Mouse (Mus musculus): ENCODE data around the gene 4933415F23Rik.
"Not testable (repeated sequence)": the region's sequence is repeated elsewhere in the genome, so short reads cannot be mapped to it uniquely, and the experiment has no call there.

4933415F23Rik gene

DNA sequence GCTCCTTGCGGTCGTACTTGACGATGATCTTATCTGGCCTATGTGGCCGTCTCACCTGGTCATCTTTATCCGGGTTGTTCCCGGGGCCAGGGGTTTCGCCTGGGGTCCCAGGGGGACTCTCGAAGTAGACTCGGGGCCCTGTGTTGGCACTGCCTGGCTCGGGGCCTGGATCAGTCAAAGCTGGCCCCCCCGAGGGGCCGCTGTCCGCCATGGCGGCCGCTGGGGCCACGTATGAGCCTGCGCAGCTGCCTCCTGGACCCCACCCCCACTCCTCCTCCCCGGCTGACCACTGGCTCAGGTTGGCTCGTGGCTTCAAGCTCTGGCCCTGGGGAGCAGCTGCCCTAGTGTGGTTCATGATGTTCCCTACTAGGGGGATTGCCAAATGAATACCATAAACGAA is at the start of gene 4933415F23Rik:
4933415F23Rik (minus strand) TSS at position 233 of the 400 bp plus-strand sequence.
- DNase-seq (ENCODE audit: extremely low read depth, low read depth, low spot score), result no peak

DNA sequence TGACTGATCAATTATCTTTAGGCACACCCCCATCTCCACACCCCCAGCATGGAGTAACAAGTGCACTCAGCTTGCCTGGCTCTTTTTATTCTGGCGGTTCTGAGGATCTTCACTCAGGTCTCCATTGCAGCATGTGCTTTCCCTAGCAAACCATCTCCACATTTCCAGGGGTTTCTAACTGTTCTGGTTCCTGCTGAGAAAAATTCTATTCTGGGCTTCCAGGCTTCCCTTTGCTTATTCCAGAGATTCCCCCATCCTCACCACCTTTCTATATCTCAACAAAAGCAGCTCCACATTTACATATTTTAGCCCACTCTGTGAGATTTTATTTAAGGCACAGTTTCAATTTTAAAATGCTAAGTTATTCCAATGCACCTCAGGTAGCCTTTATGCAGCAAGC is 49.7 kb upstream of the 4933415F23Rik start:
- DNase-seq (ENCODE audit: extremely low read depth, low read depth, low spot score), result no peak

DNA sequence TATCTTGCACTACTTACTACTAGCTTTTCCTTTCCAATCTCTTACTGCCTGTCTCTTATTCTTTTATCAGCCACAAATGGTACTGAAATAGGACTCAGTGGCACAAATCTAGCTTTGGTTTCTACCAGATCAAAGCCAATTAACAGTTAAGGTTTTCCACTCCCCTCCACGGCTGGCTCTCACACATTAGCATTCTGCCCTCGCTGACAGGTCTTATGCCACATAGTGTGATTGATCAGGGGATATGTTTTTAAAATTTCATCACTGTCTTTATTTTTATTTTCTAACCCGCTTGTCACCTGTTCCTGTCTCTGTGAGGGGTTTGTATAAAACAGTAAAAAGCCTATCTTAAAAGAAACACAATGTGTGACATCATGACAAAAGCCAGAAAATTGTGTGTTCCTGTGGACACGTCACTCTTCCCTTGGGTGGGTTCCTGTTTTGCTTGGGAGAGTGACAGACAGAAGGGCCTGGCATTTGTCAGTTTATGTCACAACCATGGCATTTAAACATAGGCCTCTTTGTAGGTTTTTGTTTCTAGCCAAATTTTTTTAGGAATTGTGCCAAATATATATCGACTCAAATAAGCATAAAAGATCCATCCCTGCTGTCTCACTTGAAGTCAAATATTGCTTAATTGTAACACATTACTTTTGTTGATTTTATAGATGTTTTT is 44.3 kb upstream of the 4933415F23Rik start:
- no peak for DNase-seq (ENCODE audit: extremely low read depth, low read depth, low spot score)

DNA sequence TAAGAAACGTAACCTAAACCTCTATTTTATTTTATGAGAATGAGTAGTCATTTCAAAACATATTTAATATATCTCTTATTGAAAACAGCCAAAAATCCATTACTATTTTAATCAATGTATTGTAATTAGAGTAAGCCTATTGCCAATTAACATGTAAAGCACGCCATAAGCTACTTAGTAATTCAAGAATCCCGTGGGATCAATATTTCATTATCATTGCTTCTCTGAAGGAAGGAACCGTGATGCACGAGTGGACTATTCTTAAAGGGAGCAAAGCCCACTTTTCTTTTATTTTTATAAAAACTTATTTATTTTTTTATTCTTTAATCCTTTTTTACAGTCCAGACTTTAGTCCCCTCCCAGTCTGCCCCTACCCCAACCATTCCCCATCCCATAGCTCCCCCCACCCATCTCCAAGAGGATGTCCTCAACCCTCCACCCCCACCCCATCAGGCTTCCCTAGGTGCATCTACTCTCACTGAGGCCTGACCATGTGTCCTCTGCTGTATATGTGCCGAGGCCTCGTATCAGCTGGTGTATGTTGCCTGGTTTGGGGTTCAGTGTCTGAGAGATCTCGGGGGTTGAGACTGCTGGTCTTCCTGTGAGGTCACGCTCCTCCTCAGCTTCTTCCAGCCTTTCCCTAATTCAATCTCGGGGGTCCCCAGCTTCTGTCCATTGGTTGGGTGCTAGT is 39.2 kb upstream of the 4933415F23Rik start:
- DNase-seq (ENCODE audit: extremely low read depth, low read depth, low spot score), result no peak

DNA sequence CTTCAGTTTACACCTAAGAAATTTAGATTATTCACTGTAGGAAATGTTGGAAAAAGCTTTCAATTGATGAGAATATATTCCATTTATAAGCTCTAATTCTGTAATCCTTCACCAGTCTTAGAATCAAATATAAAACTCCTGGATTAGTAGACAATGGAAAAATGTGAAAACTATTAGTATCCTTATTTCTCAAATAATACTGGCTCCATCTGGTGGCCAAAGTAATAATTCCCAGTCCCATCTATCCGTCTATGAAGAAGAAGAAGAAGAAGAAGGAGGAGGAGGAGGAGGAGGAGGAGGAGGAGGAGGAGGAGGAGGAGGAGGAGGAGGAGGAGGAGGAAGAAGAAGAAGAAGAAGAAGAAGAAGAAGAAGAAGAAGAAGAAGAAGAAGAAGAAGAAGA is 38.5 kb upstream of the 4933415F23Rik start:
- DNase-seq (ENCODE audit: extremely low read depth, low read depth, low spot score), result not testable (repeated sequence)

DNA sequence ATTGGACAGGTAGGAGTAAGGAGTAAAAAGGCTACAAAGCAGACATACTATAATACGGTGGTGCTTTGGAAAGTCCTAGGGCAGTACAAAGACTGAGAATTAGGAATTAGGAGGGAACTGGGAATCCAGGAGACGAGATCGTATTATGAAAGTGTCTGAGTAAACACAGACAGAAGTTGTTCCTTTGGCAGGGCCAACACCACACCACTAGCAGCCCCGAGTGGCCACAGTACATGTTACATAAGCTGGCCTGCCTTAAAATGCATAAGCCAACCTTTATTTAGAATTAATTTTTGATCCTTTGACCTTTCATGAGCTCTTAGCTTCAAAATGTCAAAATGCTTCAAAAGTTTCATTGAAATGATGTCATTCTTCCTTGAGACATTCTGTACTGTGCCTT is 18.8 kb upstream of the 4933415F23Rik start:
- no peak for DNase-seq (ENCODE audit: extremely low read depth, low read depth, low spot score)

DNA sequence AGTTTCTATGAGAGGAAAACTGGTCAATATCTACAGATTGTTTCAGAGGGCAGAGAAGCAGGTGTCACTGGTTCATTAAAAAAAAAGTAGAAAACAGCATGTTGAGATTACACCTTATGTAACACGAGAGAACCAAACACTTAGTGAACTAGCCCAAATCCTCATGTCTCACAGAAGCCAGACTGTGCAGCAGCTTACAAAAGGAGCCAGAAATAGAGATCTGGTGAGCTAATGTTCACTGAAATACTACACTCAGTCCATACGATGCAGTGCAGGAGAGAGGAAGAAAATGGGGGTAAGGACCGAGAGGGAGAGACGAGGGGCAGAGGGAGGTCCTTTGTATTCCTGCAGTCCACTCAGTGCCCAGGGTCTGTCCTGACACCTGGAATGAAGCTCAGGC is 17.4 kb upstream of the 4933415F23Rik start:
- no peak for DNase-seq (ENCODE audit: extremely low read depth, low read depth, low spot score)

DNA sequence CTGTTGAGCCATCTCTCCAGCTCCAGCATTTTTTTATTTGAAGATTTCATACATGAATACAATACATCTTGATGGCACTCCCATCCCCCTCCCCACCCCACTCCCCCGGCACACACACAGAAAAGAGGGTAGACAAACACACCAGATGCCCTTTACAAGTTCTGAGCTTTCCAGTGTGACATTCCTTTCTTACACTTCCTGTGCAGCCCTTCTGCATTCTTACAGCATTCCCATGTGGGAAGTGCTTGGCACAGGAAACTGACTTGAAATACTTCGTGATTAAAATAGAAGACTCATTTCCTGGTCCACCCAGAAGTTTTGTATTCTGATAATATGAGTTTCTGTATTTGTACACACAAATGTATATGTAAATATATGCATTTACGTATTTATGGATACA is 15.4 kb upstream of the 4933415F23Rik start:
- DNase-seq (ENCODE audit: extremely low read depth, low read depth, low spot score), result no peak

DNA sequence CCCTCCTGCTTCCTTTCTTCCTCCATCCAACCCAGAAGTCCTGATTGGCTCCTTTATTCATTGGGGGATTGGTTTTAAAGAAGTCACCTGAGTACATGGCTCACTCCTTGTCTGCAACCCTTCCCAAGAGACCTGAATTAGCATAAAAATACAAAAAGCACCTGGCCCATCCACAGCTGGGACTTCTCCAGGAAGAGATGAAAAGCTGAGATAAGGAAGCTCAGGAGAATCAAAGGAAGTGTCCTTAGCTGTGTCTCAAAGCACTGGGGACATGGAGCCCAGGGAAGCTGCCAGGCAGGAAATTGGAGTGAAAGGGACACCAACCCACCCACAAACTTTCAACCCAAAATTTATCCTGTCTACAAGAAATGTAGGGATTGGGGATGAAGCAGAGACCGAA is 7.1 kb upstream of the 4933415F23Rik start:
- no peak for DNase-seq (ENCODE audit: extremely low read depth, low read depth, low spot score)

DNA sequence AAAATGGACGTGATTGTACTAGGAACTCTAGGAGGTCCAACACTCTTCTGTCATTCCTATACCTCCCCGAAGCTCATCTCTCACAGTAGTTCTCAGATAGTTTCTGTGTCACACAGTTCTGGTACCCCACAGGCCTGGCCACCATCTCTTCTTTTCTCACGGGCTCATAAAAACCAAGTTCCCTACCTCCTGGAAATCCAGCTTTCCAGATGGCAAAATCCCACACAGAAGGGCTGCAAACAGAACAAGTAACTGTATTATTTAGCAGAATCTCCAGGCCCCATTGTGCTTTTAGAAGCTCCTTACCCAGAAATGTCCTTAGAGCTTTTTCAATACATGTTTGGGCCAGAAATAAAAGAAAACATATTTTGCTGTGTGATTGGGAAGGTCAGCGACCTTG is 828 bp upstream of the 4933415F23Rik start:
- DNase-seq (ENCODE audit: extremely low read depth, low read depth, low spot score), result no peak

DNA sequence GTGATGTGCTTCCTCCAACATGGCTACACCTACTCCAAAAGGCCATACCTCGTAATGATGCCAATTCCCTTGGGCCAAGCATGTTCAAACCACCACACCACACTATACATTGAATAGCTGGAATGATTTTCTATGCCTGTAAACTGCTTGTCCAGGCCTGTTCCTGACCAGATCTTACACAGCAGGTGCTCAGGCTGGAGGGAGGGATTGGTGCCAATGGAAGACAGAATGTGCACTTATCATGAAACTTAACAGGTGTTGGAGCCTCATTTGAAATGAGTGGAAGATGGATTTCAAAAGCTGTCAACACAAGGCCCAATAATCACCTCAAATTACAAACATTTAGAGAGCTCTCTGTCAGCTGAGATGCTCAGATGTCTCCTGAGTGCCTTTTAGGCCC is 2.3 kb downstream of the 4933415F23Rik start:
- no peak for DNase-seq (ENCODE audit: extremely low read depth, low read depth, low spot score)

DNA sequence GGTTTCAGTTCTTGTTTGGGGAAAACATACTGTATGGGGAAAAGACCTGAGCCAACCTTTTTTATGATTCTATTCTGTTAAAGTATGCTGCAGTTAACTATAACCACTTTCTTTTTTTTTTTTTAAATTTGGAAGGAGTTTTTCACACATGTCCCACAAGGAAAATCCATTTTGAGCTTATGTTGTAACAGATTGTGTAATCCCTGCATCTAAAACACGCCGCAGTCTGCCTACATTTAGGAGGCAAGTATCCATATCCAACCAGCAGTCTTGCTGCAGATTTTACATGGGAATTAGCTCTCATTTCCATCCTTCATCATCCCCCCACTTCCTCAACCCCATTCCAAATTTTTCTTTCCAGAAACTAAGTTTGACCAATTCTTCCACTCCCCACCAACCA is 3.6 kb downstream of the 4933415F23Rik start:
- no peak for DNase-seq (ENCODE audit: extremely low read depth, low read depth, low spot score)

DNA sequence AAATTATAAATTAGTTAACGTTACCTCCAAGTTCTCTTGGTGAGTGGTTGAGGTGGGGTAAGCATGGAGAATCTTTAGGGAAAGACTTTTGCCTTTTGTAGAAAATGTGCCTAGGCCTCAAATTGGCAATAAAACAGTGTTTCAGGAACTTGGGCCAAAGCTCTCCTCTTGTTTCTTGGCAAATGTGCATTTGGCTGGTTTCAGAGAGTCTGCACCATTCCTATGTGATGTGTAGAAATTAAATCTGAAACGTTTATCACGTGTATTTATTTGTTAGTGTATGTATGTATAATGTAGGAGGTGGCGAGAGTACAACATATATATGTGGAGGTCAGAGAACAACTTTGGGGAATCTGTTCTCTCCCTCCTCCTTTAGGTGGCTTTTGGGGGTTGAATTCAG is 4.1 kb downstream of the 4933415F23Rik start:
- DNase-seq (ENCODE audit: extremely low read depth, low read depth, low spot score), result no peak

DNA sequence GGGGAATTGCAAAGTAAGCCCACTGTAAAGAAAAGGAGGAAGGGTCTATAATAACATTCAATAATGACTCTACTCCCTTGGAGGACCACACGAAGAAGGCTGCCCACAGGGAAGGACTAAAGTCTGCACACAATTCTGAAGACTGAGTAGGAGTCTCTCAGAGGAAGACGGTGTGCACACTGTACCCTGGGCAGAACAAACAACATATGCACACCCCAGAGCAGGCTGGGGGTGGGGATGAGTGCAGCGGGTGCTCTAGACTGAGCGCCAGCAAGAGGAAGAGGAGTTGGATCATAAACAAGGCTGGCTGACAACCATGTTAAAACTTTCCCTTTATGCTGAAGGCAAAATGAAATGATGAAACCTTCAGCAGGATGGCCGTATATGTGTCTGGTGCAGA is 34.3 kb downstream of the 4933415F23Rik start:
- DNase-seq (ENCODE audit: extremely low read depth, low read depth, low spot score), result no peak

DNA sequence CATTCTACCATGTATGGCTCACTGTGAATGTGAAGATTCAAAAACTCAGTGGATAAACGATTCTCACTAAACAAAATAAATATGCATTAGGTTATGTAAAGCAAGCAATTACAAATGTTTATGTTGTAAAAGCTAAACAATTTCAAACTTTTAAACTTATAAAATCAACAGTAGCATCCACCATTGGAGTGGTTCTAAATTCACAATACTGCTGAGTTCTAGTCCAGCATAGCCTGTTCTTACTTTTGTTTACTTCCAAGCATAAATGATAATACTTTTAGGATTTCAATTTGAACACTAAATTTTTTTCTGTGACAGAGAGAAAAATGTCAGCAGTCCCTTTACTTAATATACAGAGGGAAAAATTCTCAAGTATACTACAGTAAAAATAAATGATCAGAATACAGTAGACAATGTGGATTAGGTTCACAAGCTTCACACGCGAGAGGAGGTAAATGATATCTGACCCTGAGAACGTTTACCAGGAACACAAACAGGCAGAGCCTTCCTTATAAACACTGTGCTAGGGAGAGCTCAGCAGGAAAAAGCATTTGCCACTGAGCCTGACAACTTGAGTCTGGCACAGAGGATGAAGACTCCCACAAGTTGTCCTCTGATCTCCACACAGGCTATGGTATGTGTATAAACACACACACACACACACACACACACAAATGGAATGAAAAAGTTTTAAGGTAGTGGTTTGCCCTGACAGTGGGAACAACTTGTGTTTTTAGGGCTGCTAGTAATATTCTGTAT is 37.2 kb downstream of the 4933415F23Rik start:
- no peak for DNase-seq (ENCODE audit: extremely low read depth, low read depth, low spot score)

DNA sequence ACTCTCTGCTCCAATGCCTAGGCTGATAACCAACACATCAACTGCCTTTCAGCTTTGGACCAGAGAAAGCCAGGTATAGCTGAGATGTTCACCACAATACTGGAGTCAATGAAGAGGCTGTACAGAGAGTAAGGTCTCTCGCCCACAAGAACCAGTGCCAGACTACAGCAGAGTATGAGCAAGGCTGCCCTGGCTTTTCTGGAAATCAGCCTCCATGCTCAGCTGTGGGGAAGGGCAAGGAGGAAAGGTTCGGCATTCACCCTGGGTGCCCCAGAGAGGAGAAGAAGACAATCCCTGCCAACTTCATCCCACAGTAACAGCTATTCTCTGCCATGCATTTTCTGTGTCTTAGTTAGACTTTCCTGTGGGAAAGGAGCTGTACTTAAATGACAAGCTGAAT is 38.1 kb downstream of the 4933415F23Rik start:
- DNase-seq (ENCODE audit: extremely low read depth, low read depth, low spot score), result no peak

DNA sequence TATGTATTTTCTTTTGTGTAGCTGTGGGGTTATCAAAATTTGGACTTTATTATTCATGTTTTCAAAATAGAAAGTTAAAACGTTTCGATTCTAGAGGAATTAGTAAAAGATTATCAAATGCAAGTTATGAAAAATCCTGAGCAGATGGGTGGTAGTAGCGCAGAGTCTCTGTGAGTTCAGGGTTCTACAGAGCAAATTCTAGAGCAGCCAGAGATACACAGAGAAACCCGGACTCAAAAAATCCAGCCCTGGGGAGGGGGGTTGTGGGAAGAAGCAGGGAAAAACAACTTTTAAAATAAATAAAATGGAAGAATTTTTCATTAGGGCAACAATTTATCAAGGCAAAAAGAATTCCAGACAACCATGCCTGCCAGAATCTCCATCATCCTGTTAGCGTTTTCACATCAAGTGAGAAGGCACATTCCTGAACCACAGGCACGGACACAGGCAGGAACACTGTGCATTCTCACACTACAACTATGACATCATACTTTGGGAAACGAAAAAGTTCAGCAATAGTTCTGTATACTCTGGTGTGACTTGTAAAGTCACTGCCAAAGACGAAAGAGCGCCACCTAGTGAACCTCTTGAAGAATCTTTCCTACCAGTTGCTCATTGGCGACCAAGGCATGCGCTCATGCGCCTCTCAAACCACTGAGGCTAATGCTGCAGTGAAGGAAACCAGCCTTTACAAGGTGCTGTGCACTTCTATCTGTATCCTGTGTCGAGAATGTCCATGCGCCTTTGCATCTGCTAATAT is 40.3 kb downstream of the 4933415F23Rik start:
- DNase-seq (ENCODE audit: extremely low read depth, low read depth, low spot score), result peak; percentile 3

DNA sequence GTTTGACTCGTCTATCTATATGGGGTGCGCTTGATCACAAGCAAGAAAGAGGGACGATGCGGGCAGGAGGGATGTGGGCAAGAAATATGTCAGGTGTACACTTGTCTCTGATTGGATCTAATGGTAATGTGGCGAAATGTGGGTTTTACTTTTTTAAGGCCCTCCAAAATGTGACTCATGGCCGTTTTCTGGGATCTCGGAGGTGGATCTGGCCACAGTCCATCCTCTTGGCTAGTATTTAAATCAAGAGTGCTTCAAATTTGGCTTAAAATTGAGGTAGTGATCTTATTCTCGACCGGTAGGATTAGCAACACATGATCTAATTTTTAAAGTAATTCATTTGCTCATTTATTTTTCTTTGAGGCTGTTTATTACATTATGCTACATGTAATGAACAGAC is 42.0 kb downstream of the 4933415F23Rik start:
- DNase-seq (ENCODE audit: extremely low read depth, low read depth, low spot score), result no peak
